Mouse (Mus musculus): ENCODE data around the gene Ctnna3.
A peak's percentile ranks its signal among the peaks of the same experiment; 100 is the strongest.

Gene Ctnna3

GRCm38 (mm10) chr10:63526027-63526426 lies 96.1 kb downstream of the Ctnna3 start:
- DNase-seq (ENCODE audit: low read depth, low spot score), result no peak

- DNase-seq (ENCODE audit: low read depth, low spot score), result no peak
Measured at GRCm38 (mm10) chr10:63532381-63532780, 102.5 kb downstream of the Ctnna3 start.

DNA sequence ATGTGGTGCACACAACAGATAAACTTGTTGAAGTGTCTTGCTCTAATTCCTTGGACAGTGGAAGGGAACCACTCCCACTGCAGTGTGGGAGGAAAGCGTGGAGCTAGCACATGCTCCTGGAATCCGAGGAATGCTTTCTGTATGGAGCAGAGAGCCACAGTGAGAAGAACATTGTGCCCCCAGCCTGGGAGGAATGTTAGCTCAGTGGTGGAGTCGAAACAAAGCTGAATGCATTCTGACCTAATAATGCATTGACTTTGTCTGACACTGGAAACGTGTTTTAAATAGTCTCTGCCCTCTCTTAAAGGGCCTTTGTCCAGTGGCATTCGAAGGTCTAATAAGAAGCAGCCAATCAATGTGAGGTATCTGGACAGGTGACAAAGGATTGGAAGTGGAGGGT lies 111.9 kb downstream of the Ctnna3 start:
- no peak for DNase-seq (ENCODE audit: low read depth, low spot score)

DNA sequence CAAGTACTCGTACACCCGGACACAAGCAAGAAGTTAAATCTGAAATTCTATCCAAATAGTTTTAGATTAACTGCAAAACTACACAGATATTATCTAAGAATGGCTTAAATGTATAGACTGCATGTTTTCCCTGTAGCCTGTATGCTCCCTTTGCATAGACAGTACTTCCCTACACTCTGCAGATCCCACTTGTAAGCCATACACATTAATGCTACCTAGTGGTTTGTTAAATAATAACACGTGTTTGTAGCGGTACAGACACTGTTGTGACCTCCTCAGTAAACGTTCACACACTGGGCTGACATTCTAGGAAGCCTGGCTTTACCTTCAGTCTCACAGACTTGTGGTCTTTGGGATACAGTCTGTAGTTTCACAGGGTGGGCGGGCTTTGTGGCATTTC lies 112.6 kb downstream of the Ctnna3 start:
- DNase-seq (ENCODE audit: low read depth, low spot score), result no peak

GRCm38 (mm10) chr10:63566691-63567090 lies 136.8 kb downstream of the Ctnna3 start:
- no peak for DNase-seq (ENCODE audit: low read depth, low spot score)

- DNase-seq (ENCODE audit: low read depth, low spot score), result no peak
Measured at GRCm38 (mm10) chr10:63571561-63571960, 141.7 kb downstream of the Ctnna3 start.

- no peak for DNase-seq (ENCODE audit: low read depth, low spot score)
Measured at GRCm38 (mm10) chr10:63572866-63573265, 143.0 kb downstream of the Ctnna3 start.

GRCm38 (mm10) chr10:63574100-63574609 lies 144.3 kb downstream of the Ctnna3 start:
- DNase-seq (ENCODE audit: low read depth, low spot score), result no peak

GRCm38 (mm10) chr10:63582608-63583007 lies 152.7 kb downstream of the Ctnna3 start:
- peak; percentile 61 for DNase-seq (ENCODE audit: low read depth, low spot score)

DNA sequence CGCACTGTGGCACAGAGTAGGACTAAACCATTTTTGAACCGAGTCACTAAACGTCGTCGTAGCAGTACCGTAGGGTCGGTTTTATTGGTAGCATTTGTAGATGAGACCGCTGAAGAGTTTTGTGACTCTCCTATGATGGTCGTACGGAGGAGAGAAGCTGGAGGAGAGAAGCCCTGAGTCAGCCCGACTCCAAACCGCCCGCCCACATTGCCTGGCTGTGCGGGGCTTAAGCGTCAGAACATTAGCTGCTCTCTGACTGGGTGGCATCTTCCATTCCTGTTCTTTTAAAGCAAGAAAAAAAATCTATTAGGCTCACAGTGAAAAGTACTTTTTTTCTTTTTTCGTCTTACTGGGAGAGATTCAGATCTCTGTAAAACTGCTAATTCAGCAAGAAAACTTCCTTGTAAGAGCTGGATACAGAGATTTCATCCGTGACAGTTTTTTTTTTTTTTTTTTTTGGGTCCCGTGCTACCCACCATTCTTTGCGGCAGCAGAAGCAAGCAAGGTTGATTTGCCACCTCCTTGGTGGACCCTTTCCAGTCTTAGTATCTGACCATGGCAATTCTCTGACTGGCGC lies 154.0 kb downstream of the Ctnna3 start:
- DNase-seq (ENCODE audit: low read depth, low spot score), result no peak

DNA sequence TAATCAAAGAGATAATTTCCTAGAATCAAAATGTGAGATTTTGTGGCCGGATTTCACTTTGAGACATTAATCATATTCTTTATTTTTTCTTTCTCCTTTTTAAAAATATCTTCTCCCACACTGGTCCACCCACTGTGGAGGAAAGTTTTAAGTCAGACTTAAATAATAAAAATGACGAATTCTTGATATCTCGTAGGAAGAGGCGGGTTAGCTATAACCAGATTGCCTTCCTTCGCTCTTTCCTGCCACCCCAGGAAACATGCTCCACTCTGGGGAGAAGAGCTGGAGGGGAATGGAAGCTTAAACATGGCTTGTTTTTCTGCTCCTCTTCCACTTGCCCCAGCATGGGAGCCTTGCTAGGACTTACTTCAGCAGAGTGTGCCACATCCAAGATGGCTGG lies 169.5 kb downstream of the Ctnna3 start:
- DNase-seq (ENCODE audit: low read depth, low spot score), result no peak

DNA sequence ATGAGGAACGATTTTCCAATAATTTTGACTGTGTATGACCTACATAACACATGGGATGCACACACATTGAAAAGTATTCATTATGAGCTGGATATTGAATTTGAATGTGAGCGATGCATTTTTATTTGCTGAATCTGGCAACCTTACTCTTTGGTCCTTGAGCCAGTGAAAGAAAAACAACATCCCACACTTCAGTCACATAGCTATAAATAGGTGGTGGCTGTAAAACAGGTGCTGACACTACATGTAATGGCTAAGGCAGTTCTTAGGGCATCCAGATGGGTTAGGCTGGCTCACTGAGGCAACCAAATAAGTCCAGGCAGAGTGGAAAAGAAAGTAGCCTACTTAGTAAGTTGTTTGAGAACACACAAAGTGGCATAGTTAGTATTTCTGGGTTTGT lies 171.3 kb downstream of the Ctnna3 start:
- DNase-seq (ENCODE audit: low read depth, low spot score), result no peak

- no peak for DNase-seq (ENCODE audit: low read depth, low spot score)
Measured at GRCm38 (mm10) chr10:63628546-63628945, 198.6 kb downstream of the Ctnna3 start.

- no peak for DNase-seq (ENCODE audit: low read depth, low spot score)
Measured at GRCm38 (mm10) chr10:63633915-63634314, 204.0 kb downstream of the Ctnna3 start.

- no peak for DNase-seq (ENCODE audit: low read depth, low spot score)
Measured at GRCm38 (mm10) chr10:63637987-63638386, 208.1 kb downstream of the Ctnna3 start.

GRCm38 (mm10) chr10:63647300-63647699 lies 217.4 kb downstream of the Ctnna3 start:
- no peak for DNase-seq (ENCODE audit: low read depth, low spot score)

DNA sequence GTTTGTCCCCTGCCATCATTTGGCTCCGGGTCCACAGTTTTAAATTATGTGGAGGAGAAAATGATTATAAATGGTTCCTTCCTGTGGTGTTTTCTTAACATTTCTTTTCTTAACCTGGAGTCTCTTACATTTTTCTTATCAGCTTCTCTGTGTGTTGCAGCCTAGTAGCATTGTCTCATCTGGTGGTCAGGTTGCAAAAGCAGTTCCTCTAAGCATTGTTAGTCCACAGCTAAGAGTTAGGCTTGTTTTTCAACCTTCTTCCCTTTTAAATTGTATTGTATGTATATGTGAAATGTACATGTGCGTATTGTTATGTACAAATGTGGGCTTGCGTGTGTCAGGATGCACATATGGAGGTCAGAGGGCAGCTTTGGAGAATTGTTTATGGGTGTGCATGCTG lies 220.4 kb downstream of the Ctnna3 start:
- DNase-seq (ENCODE audit: low read depth, low spot score), result no peak

DNA sequence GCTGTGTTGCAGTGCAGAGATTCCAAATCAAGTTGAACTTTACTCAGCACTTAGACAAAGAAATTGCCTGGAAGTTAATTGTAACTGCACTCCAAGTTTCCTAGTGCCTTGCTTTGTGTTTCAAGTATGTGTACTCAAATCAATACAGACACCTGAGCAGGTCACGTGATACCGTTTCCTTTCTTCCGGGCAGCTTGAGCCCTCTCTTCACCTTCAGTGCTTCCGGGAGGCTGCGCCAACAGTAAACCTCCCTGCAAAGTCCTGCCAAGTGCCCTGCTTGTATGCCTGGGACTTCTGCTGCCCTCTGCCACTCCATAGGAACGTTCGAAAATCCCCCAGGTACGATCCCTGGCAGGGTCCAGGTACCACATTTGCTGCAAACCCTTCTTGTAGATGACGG lies 223.0 kb downstream of the Ctnna3 start:
- DNase-seq (ENCODE audit: low read depth, low spot score), result no peak

- no peak for DNase-seq (ENCODE audit: low read depth, low spot score)
Measured at GRCm38 (mm10) chr10:63653571-63653970, 223.7 kb downstream of the Ctnna3 start.

- DNase-seq (ENCODE audit: low read depth, low spot score), result no peak
Measured at GRCm38 (mm10) chr10:63654560-63654959, 224.7 kb downstream of the Ctnna3 start.

DNA sequence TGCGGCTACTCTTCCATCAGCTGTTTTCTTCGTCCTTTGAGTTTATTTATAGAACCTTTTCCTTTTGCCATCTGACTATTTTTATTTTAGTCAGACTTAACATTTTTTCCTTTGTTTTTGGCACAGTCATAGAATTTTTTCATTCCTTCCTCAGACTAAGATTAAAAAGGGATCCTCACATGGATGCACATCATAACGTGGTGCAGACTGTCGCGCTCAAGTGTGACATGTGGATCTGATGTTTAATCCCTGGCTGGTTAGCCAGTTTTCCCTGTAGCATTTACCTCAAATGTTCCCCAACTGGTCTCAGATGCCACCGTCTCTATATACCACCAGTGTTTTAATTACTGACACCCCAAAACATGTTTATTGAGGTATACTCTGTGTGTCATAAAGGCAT lies 246.4 kb downstream of the Ctnna3 start:
- no peak for DNase-seq (ENCODE audit: low read depth, low spot score)

GRCm38 (mm10) chr10:63689233-63689632 lies 259.3 kb downstream of the Ctnna3 start:
- no peak for DNase-seq (ENCODE audit: low read depth, low spot score)

DNA sequence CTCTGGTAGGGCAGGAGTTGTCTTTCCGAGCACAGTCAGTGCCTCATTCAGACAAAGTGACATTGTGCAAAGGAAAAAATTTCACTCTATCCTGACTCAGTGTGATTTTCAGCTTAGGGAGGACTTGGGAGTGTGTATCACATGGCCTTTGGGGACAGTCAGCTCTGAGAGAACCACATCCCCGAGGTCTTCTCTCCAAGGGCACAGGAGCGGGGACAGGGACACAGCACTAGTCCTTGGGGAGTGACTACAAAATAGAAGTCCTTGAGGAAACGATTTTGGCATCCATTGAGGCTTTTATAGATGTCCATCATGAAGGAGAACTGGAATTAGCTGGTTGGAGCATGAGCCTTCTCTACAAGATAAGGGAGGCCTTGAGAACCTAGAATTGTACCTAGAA lies 259.8 kb downstream of the Ctnna3 start:
- no peak for DNase-seq (ENCODE audit: low read depth, low spot score)

GRCm38 (mm10) chr10:63692039-63692438 lies 262.1 kb downstream of the Ctnna3 start:
- no peak for DNase-seq (ENCODE audit: low read depth, low spot score)
